Mouse (Mus musculus) testis, adult 2 months (tissue): Measurements from ENCODE around the gene Akt2.

Source experiments
- CTCF ChIP-seq: fragments of 200-500 bp; IDR thresholded peaks from 2 replicates; pipeline ENCODE4 v1.5.1; 2012; ENCODE audit warnings: low read depth, mild to moderate bottlenecking, inconsistent platforms, low read length, moderate library complexity; ENCODE audit not compliant: control insufficient read depth, insufficient read depth, insufficient replicate concordance
- POLR2A ChIP-seq: fragments of 200-500 bp; IDR thresholded peaks from 2 replicates; pipeline ENCODE4 v1.6.1; 2012; ENCODE audit warnings: low read depth, mild to moderate bottlenecking, inconsistent platforms, low read length, moderate library complexity; ENCODE audit not compliant: control insufficient read depth

DNA sequence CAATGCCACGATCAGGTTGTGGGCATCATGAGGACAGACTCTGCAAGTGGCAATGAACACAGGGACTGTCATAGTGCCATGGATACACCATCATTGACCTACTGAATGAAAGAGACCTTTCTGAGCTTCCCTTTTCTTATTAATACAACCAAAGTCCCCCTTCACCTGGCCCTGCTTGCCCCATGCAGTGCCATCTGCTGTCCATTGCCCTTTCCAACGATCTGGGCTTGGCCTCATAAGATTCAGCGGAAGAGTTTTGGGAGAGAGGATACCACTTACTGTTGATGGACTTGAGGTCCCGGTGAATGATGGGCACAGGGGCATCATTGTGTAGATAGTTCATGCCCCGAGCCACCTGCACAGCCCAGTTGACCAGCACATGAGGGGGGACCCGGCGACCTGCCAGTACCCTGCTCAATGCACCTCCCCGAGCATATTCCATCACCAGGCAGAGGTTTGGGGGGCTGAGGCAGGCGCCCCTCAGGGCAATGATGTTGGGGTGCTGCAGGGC is 81.8 kb downstream of the Akt2 start:
- no peak for TF ChIP-seq CTCF
- TF ChIP-seq POLR2A, result no peak
